Mouse (Mus musculus) liver, embryonic 13.5 days (tissue): ENCODE results near the gene Epha5. TPM values are rescaled to one million over a fixed set of nuclear protein-coding genes. Genes with fewer than 3 reads are reported as not detected.

Experiments used
- ATAC-seq: fragments of 200-750 bp; cut with Nextera tagmentation; 2 replicates; pipeline ENCODE4 v1.8.0; 2017; ENCODE audit warnings: low read depth, mild to moderate bottlenecking, moderate number of reproducible peaks, moderate library complexity
- DNase-seq: peaks from one replicate; pipeline ENCODE4 v3.0.0; 2022
- H3K27ac ChIP-seq: fragments of 300-500 bp; sonication (generic); 2 replicates; pipeline ENCODE4 v1.5.1; 2015; ENCODE audit warnings: moderate library complexity, mild to moderate bottlenecking, inconsistent platforms
- H3K27me3 ChIP-seq: fragments of 300-500 bp; sonication (generic); 2 replicates; pipeline ENCODE4 v1.6.1; 2015; ENCODE audit warnings: mild to moderate bottlenecking, inconsistent platforms
- H3K36me3 ChIP-seq: fragments of 300-500 bp; sonication (generic); 2 replicates; pipeline ENCODE4 v1.6.1; 2015; ENCODE audit warnings: mild to moderate bottlenecking, inconsistent platforms
- H3K4me1 ChIP-seq: fragments of 300-500 bp; sonication (generic); replicated peaks from 2 replicates; pipeline ENCODE4 v1.6.1; 2015; ENCODE audit warnings: inconsistent platforms
- H3K4me2 ChIP-seq: fragments of 300-500 bp; sonication (generic); 2 replicates; pipeline ENCODE4 v1.6.1; 2015; ENCODE audit warnings: inconsistent platforms, mild to moderate bottlenecking, moderate library complexity
- H3K4me3 ChIP-seq: fragments of 300-500 bp; sonication (generic); replicated peaks from 2 replicates; pipeline ENCODE4 v1.5.1; 2015; ENCODE audit warnings: mild to moderate bottlenecking, inconsistent platforms
- H3K9ac ChIP-seq: fragments of 300-500 bp; sonication (generic); 2 replicates; pipeline ENCODE4 v1.6.1; 2015; ENCODE audit warnings: mild to moderate bottlenecking, inconsistent platforms
- H3K9me3 ChIP-seq: fragments of 300-500 bp; sonication (generic); replicated peaks from 2 replicates; pipeline ENCODE4 v1.6.1; 2016; ENCODE audit warnings: inconsistent platforms
- WGBS: fragments of 180-500 bp; shearing (Covaris S2); methylation state at CpG from one replicate; pipeline ENCODE4 v1.1.7; 2015; ENCODE audit not compliant: insufficient replicate concordance; 5-methylcytosine and 5-hydroxymethylcytosine counted together
- polyA plus RNA-seq: library from polyadenylated mRNA; unstranded; fragments of >200 nt; fragmentation: Nextera tagmentation; extraction: Ambion mirVana; gene quantifications from 2 replicates; pipeline ENCODE4 v1.2.1, GENCODE M21; 2015

Epha5 gene
- polyA plus RNA-seq, 1 experiment from 2014 or later, result 0.09 TPM

GRCm38 (mm10) chr5:84142138-84142537 is 275.0 kb downstream of the Epha5 start:
- ATAC-seq (no peak), DNase-seq (no peak)
- no peaks in the 10 kb centered on the region for H3K36me3 ChIP-seq
- no peaks in the 10 kb centered on the region for H3K9me3 ChIP-seq
- H3K4me1 ChIP-seq, result no peaks in the 10 kb centered on the region
- H3K4me3 ChIP-seq, result no peak overlapping the region
- no peak overlapping the region for H3K9ac ChIP-seq
- no peak overlapping the region for H3K27ac ChIP-seq
- H3K4me2 ChIP-seq, result no peak overlapping the region
- H3K27me3 ChIP-seq, result no peaks in the 10 kb centered on the region
- 52% methylated on average over 4 of the region's 4 CpGs for WGBS

GRCm38 (mm10) chr5:84095947-84096346 is 321.2 kb downstream of the Epha5 start:
- H3K4me2 ChIP-seq, result no peak overlapping the region
- no peaks in the 10 kb centered on the region for H3K27me3 ChIP-seq
- ATAC-seq (no peak), DNase-seq (no peak)
- H3K27ac ChIP-seq, result no peak overlapping the region
- H3K4me3 ChIP-seq, result no peak overlapping the region
- H3K4me1 ChIP-seq, result no peaks in the 10 kb centered on the region
- WGBS, result 77% methylated on average over 11 of the region's 11 CpGs
- H3K36me3 ChIP-seq, result no peaks in the 10 kb centered on the region
- H3K9me3 ChIP-seq, result no peaks in the 10 kb centered on the region
- H3K9ac ChIP-seq, result no peak overlapping the region

DNA sequence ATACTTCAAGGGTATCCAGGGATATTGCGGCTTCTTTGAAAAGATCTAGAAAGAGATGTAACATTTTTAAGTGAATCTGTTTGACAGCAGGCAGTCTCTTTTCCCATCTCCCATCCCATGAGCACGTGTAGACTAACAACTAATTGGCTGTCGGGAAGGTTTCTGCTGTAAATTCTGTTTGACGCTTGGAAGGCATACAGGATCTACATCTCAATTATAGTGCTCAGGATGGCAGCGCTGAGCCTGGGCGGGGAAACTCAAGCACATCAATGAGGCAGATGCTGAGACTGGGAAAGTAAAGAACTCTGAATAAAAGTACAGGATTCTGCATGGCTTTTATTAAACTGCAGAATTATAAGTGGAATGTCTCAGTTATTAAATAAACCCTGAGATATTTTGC is 335.9 kb downstream of the Epha5 start:
- no peak for ATAC-seq
- WGBS, result 50% methylated on average over 6 of the region's 6 CpGs
- Histone ChIP-seq H3K9me3 (no peaks in the 10 kb centered on the region), H3K9ac (no peak overlapping the region), H3K4me3 (no peak overlapping the region), H3K36me3 (no peaks in the 10 kb centered on the region), H3K27me3 (no peaks in the 10 kb centered on the region), H3K4me2 (no peak overlapping the region), H3K27ac (no peak overlapping the region), H3K4me1 (no peaks in the 10 kb centered on the region)
- DNase-seq, result no peak

DNA sequence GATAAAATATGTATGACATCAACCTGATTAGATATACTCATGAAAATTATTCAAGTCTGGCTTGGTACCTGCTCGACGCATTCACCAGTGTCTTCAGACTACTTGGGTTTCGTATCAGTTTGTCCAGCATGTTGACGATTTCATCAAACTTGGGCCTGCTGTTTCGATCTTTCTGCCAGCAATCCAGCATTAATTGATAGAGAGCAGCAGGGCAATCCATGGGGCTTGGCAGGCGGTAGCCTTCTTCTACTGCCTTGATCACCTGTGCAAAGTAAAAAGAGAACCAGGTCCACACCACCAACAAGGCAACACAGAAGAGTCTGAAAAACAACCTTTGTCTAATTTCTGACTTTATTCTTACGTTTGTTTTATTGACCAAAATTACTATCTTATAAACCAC is 346.2 kb downstream of the Epha5 start:
- Histone ChIP-seq H3K4me3 (no peak overlapping the region), H3K4me2 (no peak overlapping the region), H3K9ac (no peak overlapping the region), H3K27ac (no peak overlapping the region), H3K4me1 (no peaks in the 10 kb centered on the region), H3K36me3 (no peaks in the 10 kb centered on the region), H3K27me3 (no peaks in the 10 kb centered on the region), H3K9me3 (no peaks in the 10 kb centered on the region)
- no peak for DNase-seq
- ATAC-seq, result no peak
- 68% methylated on average over 7 of the region's 7 CpGs for WGBS

GRCm38 (mm10) chr5:84053880-84054279 is 363.3 kb downstream of the Epha5 start:
- H3K9me3 ChIP-seq, result no peaks in the 10 kb centered on the region
- ATAC-seq (no peak), DNase-seq (no peak)
- H3K4me2 ChIP-seq, result no peak overlapping the region
- no peaks in the 10 kb centered on the region for H3K4me1 ChIP-seq
- no peak overlapping the region for H3K4me3 ChIP-seq
- no peak overlapping the region for H3K27ac ChIP-seq
- H3K36me3 ChIP-seq, result no peaks in the 10 kb centered on the region
- no peak overlapping the region for H3K9ac ChIP-seq
- WGBS, result 58% methylated on average over 2 of the region's 2 CpGs
- no peaks in the 10 kb centered on the region for H3K27me3 ChIP-seq

DNA sequence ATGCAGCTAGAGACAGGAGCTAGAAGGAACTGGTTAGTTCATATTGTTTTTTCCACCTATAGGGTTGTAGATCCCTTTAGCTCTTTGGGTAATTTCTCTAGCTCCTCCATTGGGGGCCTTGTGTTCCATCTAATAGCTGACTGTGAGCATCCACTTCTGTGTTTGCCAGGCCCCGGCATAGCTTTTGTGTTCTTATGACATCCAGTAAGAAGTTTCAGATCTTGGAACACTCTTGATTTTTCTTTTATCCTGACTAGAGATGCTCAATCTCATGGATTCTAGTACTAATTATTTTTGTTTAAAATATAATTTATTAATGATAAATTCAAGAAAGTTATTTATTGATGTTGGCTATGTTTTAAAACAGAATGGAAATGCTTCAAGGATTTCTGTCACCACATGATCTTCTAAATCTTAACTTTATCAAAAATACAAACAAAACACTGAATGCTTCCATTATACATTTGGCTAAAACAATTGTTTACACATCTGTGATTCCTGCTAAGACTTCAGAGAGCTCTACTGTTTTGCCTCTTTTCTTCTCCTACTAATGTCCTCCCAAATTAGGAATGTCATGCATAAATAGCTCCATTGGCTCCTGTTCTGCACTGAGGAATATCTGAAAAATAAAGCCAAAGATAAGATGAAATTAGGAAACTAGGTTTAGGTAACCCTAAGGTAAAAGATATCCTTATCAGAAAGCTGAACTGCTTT is 379.8 kb downstream of the Epha5 start:
- no peaks in the 10 kb centered on the region for H3K27me3 ChIP-seq
- H3K9me3 ChIP-seq, result no peaks in the 10 kb centered on the region
- H3K4me2 ChIP-seq, result no peak overlapping the region
- DNase-seq, result no peak
- H3K36me3 ChIP-seq, result no peaks in the 10 kb centered on the region
- no peak for ATAC-seq
- no peak overlapping the region for H3K27ac ChIP-seq
- H3K4me3 ChIP-seq, result no peak overlapping the region
- H3K9ac ChIP-seq, result no peak overlapping the region
- WGBS, result 78% methylated on average over 1 of the region's 1 CpGs
- H3K4me1 ChIP-seq, result no peaks in the 10 kb centered on the region
